Mouse (Mus musculus) MN1 (cell line): ENCODE measurements around the gene Ndufa9.

Source experiments
- DNase-seq: peaks from one replicate; pipeline ENCODE4 v3.0.0-alpha.2; 2016; ENCODE audit warnings: low spot score

The Ndufa9 gene

DNA sequence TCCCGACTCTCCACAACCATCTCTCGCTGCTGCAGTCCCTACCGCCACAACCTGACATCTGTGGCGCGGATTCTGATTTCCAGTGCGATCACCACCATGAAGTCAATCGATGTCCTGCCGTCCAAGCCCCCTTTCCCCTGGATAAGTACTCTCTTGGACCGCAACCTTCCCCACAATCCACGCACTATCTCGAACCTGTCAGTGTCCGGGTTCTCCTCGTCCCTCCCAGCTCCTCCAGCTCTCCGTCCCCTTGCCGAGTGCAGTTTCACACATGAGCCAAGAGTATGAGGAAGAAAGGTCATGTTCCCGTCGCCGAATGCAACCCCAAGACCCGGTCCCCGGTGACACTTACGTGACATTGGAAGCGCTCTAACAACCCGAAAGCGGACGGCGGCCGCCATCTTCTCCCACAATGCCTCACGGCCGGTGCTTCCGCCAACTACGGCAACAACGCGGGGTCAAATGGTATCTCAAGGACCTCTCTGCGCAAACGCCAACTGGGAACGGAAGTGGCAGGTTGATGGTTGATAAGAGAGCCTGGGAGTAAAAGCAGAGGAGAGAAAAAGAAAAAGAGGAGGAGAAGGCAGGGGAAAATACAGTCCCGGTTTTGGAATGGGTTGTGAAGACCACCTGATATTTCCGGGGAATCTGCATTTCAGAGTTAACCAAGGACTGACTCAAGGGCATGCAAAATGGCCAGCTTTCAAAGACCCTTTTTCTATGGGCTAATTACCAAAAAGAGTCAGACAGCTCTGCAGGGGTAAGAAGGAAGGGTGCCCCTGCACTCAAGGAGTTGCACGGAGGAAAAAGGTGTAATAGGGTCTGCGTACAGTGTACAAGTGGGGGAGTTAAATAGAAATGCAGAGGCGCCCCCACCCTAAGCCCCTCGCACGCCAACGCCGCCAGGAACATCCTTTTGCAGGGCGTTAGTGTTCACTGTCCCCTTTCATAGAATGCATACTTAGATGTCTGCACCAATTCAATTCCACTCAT, at the start of gene Ndufa9:
Gene Ndufa9 (minus strand): TSS at position 425 of the 993 bp plus-strand sequence.
- peak; percentile 92 for DNase-seq

GRCm38 (mm10) chr6:126877118-126877517, 28.2 kb upstream of the Ndufa9 start:
- no peak for DNase-seq

DNA sequence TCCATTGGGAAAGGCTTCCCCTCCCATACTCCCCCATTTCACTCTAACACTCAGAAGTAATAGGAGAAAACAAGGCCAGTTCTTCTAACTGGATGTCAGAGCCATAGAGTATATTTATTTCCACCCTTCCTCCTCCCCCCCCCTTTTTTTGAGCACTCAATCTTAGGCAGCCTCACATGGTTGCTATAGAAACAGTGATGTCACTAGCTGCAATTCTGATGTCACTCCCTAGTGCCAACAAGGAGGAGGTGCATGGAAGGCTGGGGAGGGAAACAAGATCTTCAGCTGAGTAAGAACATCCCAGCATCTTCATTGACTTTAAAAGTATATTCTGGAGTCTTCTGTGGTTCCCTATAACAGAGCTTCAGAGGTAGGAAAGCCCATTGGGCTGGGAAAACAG, 3.9 kb upstream of the Ndufa9 start, which contains the start of gene Akap3:
Gene Akap3 (plus strand): TSS at position 218 of the 400 bp plus-strand sequence.
- DNase-seq: peak; percentile 58

DNA sequence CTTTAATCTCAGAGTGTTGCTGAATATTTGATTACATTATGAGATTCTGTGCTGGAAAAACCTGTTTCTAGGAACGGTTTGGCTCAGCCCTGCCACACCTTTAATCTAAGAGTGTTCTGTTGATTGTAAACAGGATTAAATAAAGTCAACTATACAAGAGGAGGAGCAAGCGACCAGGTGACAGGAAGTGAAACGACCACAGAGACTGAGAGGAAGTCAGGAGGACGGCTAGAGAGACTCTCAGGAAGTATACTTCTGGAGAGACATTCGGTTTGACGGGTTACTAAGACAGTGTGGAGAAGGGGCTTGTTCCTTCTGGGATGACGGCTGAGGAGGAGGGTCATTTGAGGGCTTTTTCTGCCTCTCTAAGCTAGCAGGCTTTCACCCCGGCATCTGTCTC, 12.3 kb downstream of the Ndufa9 start:
- no peak for DNase-seq

DNA sequence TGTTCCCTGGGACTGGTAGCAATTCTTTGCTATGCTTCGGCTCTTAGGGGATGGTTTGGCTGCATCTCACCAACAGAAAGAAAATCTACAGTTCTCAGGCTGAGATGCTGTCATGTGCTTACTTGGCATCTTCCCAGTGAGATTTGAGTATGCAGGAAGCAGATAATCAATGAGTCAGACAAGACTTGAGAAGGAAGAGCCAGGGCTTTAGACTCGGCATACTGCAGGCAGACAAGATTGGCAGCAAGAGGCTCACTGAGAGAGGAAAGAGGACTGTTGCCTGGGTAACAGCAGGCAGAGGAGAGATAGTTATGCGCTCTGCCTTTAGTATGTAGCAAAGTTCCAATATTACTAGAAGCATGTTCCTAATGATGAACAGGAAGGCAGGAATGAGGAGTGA, 25.8 kb downstream of the Ndufa9 start:
- DNase-seq: peak; percentile 43

DNA sequence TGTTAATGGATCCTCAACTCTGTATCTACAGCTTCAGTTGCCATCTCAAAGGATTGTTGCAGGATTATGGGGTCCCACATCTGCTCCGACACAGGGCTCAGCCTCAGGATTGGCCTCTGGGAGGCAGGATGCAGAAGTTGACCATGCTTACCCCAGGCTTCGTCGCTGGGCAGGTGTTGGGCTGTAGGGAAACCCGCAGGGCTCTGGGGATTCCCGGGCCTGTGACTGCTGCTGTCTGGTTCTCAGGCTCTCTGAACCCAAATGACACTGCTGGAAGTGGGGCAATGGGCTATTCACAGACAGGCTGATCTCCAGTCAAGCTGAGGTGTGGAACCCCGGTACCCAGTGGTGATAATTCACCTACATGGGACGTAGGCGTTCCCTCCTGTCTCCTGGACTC, 32.6 kb downstream of the Ndufa9 start:
- DNase-seq: no peak

DNA sequence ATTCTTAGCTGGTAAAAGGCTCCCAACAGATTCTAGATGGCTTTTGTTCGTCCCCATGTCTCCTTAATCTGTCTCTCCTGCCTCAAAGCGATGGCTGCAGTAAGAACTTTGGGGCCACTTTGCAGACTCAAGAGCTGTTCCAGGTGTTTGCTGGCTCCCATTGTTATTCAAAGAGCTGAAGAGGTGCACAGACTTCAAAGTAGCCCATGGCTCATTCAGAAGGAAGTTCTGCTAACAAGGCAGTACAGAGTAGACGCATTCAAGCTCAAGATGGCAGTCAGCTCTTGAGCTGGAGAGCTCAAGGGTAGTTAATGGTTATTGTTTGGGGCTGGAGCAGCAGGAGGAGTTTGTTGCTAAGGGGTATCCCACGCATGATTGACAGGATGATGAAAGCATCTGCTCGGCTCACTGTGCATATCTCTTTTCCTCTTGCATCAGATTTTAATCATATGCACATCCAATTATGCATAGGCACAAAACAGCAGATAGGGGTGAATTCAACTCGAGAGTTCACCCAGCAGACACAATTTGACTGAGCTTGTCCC, 33.7 kb downstream of the Ndufa9 start:
- DNase-seq: no peak

GRCm38 (mm10) chr6:126811481-126811880, 37.5 kb downstream of the Ndufa9 start:
- no peak for DNase-seq

- DNase-seq: no peak
Observed at GRCm38 (mm10) chr6:126808561-126808960, 40.4 kb downstream of the Ndufa9 start.

DNA sequence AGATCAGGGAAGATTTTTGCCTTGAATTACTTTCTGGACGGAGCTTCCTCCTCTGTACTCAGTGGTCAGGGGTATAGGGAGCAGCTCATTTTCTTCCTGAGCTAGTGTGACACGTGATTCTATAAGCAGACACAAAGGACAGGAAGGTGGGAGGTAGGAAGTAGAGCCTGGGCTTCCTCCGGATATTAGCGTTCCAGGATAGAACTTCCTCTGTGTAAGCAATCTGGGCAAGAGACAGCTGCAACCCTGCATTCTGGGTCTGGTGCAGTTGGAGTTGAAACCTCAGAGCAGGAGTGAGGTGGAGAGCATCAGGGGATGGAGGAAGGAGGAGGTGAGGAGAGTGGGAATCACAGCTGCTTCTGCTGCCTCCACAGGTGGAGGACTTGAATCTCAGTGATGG, 40.8 kb downstream of the Ndufa9 start:
- no peak for DNase-seq

DNA sequence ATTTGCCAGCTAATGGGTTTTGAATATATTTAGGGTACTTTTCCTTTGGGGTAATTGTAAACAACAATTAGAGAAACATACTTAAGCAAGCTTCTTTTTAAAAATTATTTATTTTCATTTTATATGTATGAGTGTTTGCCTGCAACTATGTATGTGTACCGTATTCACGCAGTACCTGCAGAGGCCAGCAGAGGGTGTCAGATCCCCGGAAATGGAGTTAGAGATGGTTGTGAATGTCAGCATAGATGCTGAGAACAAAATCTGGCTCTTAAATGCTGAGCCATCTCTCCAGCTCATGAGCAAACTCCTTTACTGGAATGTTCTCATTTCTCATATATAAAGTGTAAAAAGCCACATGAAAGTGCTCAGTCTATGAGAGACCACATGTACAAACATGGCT, 42.2 kb downstream of the Ndufa9 start:
- DNase-seq: no peak

DNA sequence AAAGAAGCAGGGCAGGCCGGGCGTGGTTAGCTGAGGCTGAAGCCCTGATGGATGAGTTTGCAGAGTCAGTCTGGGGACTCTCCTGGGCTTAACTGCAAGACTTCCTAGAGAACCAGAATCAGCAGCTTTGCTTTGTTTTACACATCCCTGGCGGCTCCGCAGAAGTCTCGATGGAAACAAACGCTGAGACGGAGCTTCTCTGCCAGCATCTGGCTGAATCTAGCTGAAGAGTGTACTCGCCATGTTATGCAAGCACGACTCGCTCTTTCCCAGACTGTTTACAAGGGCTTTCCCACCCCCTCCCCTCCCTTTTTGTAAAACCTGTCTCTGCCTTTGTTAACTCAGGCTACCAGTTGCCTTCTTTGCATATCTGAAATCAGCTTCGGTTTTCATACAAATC, 46.0 kb downstream of the Ndufa9 start:
- no peak for DNase-seq

- no peak for DNase-seq
Observed at GRCm38 (mm10) chr6:126794751-126795150, 54.2 kb downstream of the Ndufa9 start.

GRCm38 (mm10) chr6:126793689-126794088, 55.2 kb downstream of the Ndufa9 start:
- no peak for DNase-seq

DNA sequence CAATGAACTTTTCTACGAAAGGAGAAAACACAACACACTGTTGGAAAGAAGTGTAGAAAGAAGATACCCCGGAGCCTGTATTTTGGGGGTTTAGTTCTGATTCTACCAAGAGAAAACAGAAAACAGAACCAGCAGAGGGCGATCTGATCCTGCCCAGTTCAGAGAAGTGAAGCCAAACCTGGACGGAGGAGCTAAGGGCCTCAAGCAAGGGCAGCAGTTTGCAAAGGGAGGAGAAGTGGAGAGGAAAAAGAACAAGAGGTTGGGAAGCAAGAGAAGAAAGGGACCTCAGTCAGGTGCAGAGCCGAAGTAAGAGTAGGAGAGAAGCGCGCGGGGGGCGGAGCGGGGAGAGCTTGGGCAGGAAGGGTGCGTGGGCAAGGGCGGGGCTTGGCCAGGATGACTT, 57.0 kb downstream of the Ndufa9 start:
- DNase-seq: no peak

- DNase-seq: no peak
Observed at GRCm38 (mm10) chr6:126791488-126791887, 57.4 kb downstream of the Ndufa9 start.

GRCm38 (mm10) chr6:126788863-126789262, 60.1 kb downstream of the Ndufa9 start:
- DNase-seq: no peak

DNA sequence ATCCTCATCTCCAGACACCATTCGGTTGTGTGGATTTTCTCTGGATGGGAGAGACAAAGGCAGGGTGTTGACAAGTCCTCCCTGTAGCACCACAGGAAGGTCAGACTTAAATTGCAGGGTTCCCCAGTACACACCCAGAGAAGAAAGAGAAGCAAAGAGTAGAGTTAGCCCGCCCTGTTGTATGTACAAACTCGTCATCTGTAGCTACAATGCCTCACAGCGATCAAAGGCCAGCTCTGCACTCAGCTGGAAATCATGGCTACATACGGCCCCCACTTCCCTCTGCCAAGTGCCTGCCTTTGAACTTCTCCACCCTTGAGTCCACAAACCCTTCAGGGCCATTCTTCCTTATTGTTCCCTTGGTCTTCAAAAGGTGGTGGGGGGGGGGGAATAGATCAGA, 64.7 kb downstream of the Ndufa9 start:
- DNase-seq: no peak

DNA sequence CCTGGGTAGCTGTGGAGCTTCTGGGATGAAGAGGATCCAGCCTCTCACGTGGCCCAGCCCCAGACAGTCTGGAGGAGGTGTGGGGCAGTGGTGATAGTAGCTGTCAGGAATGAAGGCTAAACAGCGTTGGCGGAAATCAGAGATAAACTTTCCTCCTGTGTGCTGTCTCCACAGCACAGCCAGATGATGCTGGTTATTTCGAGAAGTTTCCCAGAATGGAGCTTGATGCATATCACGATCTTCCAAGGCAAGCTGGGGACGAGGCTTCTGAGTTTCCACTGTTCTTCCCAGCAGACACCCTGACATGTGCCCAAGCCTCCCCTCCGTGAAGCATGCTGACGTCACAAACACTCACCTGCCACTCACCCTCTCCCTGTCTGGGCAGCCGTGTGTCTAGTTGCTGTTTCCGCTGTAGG, 65.3 kb downstream of the Ndufa9 start:
- no peak for DNase-seq

DNA sequence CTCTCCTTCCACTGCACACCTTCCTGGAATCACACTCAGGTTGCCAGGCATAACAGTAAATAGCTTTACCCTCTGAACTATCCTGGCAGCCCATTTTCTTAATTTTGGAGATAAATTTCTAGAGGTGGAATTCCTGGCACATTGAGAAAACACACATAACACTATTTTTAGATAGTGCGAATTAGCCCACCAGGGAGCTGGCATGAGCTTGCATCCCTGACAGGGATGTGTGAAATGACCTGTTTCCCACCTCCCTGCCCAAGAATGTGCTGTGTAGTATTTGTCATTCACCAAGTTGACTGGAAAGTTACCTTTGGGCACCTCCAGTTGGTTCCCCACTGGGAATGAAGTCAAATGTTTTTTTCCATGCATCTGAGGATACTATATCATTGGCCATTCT, 65.9 kb downstream of the Ndufa9 start:
- no peak for DNase-seq

DNA sequence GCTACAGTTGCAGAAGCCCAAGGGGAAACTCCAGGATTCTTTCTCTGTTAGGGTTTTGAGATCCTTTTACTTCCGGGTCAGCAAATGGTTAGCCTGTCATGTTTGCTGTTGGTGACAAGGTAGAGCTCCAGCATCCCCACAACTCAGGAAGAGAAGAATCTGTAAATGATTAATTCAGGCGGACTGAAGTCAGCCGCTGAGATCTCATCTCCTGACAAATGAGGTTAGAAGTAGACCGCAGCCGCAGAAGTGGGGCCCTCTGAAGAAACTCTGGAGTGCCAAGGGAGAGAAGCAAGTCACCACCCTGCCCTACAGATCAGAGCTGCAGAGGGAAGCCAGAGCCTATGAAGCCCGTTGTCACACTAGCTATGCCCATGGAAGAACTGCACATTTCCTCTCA, 71.0 kb downstream of the Ndufa9 start:
- no peak for DNase-seq

DNA sequence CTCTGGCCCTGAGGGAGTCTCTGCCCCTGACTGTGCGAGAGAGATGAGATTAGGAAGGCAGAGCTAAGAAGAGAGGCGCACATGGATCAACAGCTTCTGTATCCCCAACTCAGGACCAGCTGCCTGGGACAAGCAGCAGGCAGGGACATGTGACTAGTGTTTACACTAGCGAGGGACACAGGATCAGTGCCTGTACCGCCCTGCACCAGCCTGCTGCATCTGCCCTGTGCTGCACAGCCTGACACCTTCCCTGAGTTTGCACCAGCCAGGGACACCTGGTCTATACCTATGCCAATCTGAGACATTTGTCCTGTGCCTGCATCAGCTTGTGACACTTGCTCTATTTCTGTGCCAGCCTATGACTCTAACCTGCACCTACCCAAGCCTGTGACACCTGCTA, 75.1 kb downstream of the Ndufa9 start:
- no peak for DNase-seq

DNA sequence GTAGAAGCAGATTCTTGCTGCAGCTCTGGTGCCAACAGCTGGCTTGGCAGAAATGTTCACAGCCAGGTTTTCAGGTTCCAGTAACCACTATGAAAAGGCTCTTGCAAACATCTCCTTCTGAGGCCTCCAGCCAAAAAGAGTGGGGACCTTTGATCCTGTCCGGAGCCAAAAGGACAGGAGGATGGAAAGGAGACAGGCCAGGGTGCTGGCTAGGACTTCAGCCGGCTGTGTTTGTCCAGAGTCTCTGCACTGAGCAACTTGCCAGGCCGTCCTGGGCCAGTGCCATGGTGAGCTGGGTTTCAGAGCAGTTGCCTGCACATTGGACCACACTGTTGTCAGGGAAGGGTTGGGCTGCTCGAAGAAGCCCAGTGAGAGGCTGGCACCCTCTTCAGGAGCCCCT, 76.6 kb downstream of the Ndufa9 start:
- no peak for DNase-seq
